Mouse (Mus musculus) lung, postnatal 25 days (tissue): Measurements from ENCODE around the gene Ube2a.

Experiments
- DNase-seq: peaks from one replicate; pipeline ENCODE4 v3.0.0; 2022; ENCODE audit warnings: low spot score

Gene Ube2a

DNA sequence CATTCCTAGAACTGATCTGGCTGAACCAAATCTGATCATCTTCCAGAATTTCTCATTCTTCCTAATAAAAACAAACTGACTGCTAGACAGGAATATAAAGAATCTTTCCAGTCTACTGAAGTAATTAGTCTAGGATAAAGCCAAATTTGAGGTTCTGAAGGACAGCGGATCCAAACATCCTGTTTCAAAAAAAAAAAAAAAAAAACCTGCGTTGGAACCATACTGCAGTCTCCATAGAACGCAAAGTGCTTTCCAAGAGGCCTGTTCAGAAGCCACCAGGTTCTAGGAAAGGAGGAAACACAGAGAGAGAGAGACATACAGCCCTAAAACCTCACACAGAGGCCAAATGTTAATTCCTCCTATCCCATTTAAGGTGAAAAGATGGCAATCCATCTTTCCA, 28.0 kb downstream of the Ube2a start:
- DNase-seq = no peak

DNA sequence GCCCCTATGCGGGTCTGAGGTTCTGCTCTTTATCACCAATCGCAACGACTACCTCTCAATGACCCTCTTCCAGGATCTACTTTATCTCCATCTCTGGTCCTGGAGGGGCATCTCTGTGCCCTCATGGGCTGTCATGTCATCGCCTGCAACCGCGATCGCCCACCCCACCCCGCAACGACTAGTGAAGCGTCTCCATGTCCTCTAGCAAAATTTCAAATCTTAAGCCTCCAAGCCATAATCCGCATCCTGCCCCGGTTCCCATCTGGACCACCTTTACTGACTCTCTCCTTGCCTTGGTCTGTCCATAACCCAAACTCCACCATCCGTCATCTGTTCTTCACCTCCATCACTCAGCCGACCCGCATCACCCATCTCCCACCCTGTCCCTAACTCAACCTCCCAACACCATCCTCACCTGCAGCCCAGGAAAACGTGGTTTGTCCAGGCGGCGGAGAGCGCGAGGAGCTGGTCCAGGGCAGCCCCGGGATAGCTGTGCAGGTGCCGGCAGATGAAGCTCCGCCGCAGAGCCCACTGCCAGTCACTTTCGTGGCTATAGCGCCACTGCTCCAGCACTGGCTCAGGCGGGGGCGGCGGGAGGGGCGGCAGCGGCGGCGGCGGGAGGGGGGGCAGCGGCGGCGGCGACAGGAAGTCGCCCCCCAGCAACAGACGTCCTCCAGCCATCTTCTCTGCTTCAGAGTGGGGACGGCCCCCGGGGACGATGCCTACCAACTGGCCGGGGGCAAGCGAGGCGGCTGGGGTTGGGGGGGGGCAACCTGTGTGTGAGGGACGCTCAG, 28.8 kb downstream of the Ube2a start, which contains the start of gene Nkrf:
Nkrf (minus strand) TSS at position 579 of the 794 bp plus-strand sequence.
- DNase-seq = no peak

- DNase-seq = peak; percentile 94
These were observed 29.5 kb downstream of the Ube2a start for GRCm38 (mm10) chrX:36903115-36903768.

DNA sequence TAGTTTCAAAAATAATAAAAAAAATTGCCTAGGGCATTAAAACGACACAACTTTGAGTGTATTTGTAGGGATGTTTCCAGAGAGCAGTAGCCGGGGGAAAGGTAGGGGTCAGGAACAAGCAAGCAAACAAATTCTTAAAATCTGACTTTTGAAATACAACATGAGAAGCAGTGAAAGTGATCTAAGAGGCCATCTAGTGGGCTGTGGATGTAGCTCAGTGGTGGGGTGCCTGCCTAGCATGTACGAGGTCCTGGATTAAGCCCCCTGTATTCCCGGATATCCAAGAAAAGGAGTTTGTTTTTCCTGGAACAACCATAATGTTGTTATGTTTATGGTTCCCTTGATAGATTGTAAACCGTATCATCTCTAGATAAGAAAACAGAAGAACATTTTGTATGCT, 32.8 kb downstream of the Ube2a start:
- DNase-seq = no peak

DNA sequence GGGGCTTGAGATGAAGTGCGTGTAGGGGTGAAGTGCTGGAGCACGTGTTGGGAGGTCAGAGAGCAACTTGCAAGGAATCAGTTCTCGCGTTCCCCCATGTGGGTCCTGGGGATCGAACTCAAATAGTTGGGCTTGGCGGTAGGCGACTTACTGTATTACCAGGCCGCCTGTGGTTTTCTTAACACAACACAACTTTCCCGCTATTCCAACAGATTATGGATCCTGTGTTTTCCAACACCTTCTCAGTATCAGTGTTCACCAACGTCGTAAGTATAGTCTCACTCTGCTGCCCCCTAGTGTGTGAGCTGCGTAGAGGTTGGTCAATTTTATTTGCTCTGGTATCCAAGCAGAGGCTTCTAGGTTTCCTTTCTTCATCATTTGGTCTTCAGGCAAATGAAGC, 37.6 kb downstream of the Ube2a start:
- peak; percentile 38 for DNase-seq

GRCm38 (mm10) chrX:36917749-36918148, 44.0 kb downstream of the Ube2a start:
- DNase-seq = no peak

GRCm38 (mm10) chrX:36921346-36921745, 47.6 kb downstream of the Ube2a start:
- no peak for DNase-seq

GRCm38 (mm10) chrX:36928791-36929190, 55.1 kb downstream of the Ube2a start:
- DNase-seq = no peak

- no peak for DNase-seq
These were observed 56.0 kb downstream of the Ube2a start for GRCm38 (mm10) chrX:36929694-36930093.

GRCm38 (mm10) chrX:36930574-36930973, 56.9 kb downstream of the Ube2a start:
- DNase-seq = no peak
